Mouse (Mus musculus) lung, embryonic 14.5 days (tissue): ENCODE measurements around the gene Nck2. TPM values are rescaled to one million over a fixed set of nuclear protein-coding genes. Genes with fewer than 3 reads are reported as not detected.
A peak's percentile ranks its signal among the peaks of the same experiment; 100 is the strongest.

Source experiments
- ATAC-seq: fragments of 200-750 bp; cut with Nextera tagmentation; 2 replicates; pipeline ENCODE4 v1.8.0; 2017; ENCODE audit warnings: mild to moderate bottlenecking, moderate TSS enrichment, moderate library complexity; ENCODE audit not compliant: insufficient read depth
- DNase-seq: peaks from one replicate; pipeline ENCODE4 v3.0.0-alpha.2; 2015
- H3K27ac ChIP-seq: fragments of 300-500 bp; sonication (generic); 2 replicates; pipeline ENCODE4 v1.5.1; 2014; ENCODE audit warnings: low read depth, mild to moderate bottlenecking, moderate library complexity
- H3K27me3 ChIP-seq: fragments of 300-500 bp; sonication (generic); 2 replicates; pipeline ENCODE4 v1.6.1; 2014; ENCODE audit warnings: low read length, control low read depth; ENCODE audit not compliant: insufficient read depth
- H3K36me3 ChIP-seq: fragments of 300-500 bp; sonication (generic); 2 replicates; pipeline ENCODE4 v1.6.1; 2014; ENCODE audit warnings: control low read depth; ENCODE audit not compliant: insufficient read depth
- H3K4me1 ChIP-seq: fragments of 300-500 bp; sonication (generic); 2 replicates; pipeline ENCODE4 v1.6.1; 2014; ENCODE audit warnings: antibody characterized with exemption, control low read depth; ENCODE audit not compliant: insufficient read depth
- H3K4me2 ChIP-seq: fragments of 300-500 bp; sonication (generic); 2 replicates; pipeline ENCODE4 v1.6.1; 2014; ENCODE audit warnings: mild to moderate bottlenecking
- H3K4me3 ChIP-seq: fragments of 300-500 bp; sonication (generic); 2 replicates; pipeline ENCODE4 v1.5.1; 2014; ENCODE audit warnings: low read depth, low read length
- H3K9ac ChIP-seq: fragments of 300-500 bp; sonication (generic); 2 replicates; pipeline ENCODE4 v1.6.1; 2014
- H3K9me3 ChIP-seq: fragments of 300-500 bp; sonication (generic); 2 replicates; pipeline ENCODE4 v1.6.1; 2016; ENCODE audit warnings: low read depth, low read length, control low read depth
- CTCF ChIP-seq: IDR thresholded peaks from 2 replicates; pipeline ENCODE4 v1.5.1; 2016; ENCODE audit warnings: antibody characterized with exemption, low read depth
- WGBS: fragments of 180-500 bp; shearing (Covaris S2); extraction: QIAGEN DNeasy Blood & Tissue Kit; methylation state at CpG from one replicate; pipeline ENCODE4 v1.1.7; 2014; 5-methylcytosine and 5-hydroxymethylcytosine counted together
- polyA plus RNA-seq: library from polyadenylated mRNA; unstranded; fragments of >200 nt; fragmentation: Nextera tagmentation; extraction: Ambion mirVana; gene quantifications from 2 replicates; pipeline ENCODE4 v1.2.1, GENCODE M21; 2014

The Nck2 gene
- polyA plus RNA-seq, 1 experiment from 2014 or later: 59.1 TPM

DNA sequence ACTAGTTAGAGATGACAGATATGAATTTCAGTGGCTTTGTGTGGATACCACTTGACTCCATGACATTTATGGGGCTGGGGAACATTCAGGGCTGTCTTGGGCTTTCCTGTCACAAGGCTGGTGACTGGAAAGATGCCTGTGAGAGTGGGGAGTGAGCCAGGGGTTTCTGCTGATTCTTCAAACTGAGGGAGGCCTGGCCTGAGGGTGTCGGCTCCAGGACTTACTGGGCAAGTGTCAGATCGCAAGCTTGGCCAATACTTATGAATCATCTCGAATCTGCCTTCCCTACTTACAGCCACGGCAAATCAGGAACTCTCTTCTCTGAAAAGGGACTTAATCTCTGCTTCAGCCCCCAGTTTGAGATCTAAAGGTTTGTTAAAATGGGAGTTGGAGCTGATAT lies 18.3 kb downstream of the Nck2 start:
- 53% methylated on average over 4 of the region's 4 CpGs for WGBS
- no peak for TF ChIP-seq CTCF
- Histone ChIP-seq H3K36me3 (no peaks in the 10 kb centered on the region), H3K27ac (0 out of 2 replicates have a peak overlapping the region, but pooled peaks have one; percentile 14), H3K9me3 (no peaks in the 10 kb centered on the region), H3K4me2 (no peak overlapping the region), H3K4me1 (0 out of 2 replicates have a peak, but pooled peaks cover 18% of the 10 kb centered on the region), H3K9ac (no peak overlapping the region), H3K27me3 (no peaks in the 10 kb centered on the region), H3K4me3 (no peak overlapping the region)
- peak; percentile 38 for DNase-seq
- no peak for ATAC-seq

GRCm38 (mm10) chr1:43463941-43464682 lies 19.7 kb downstream of the Nck2 start:
- TF ChIP-seq CTCF: no peak
- no peaks in the 10 kb centered on the region for H3K36me3 ChIP-seq
- peak; percentile 45 for DNase-seq
- no peak overlapping the region for H3K4me2 ChIP-seq
- WGBS: 56% methylated on average over 11 of the region's 11 CpGs
- no peaks in the 10 kb centered on the region for H3K27me3 ChIP-seq
- H3K4me3 ChIP-seq: no peak overlapping the region
- H3K9ac ChIP-seq: no peak overlapping the region
- H3K4me1 ChIP-seq: peaks cover 22% of the 10 kb centered on the region; the same call in 1 of the 2 replicates
- no peak overlapping the region for H3K27ac ChIP-seq
- no peak for ATAC-seq
- H3K9me3 ChIP-seq: no peaks in the 10 kb centered on the region

- Histone ChIP-seq H3K4me2 (no peak overlapping the region), H3K27ac (no peak overlapping the region), H3K9ac (no peak overlapping the region), H3K36me3 (no peaks in the 10 kb centered on the region), H3K4me3 (no peak overlapping the region), H3K27me3 (no peaks in the 10 kb centered on the region), H3K4me1 (peaks cover 22% of the 10 kb centered on the region; the same call in 1 of the 2 replicates), H3K9me3 (no peaks in the 10 kb centered on the region)
- ATAC-seq (no peak), DNase-seq (no peak)
- no peak for TF ChIP-seq CTCF
Measured at GRCm38 (mm10) chr1:43464976-43465375, 20.6 kb downstream of the Nck2 start.

GRCm38 (mm10) chr1:43465957-43466624 lies 21.7 kb downstream of the Nck2 start:
- no peaks in the 10 kb centered on the region for H3K9me3 ChIP-seq
- WGBS: 76% methylated on average over 9 of the region's 9 CpGs
- peaks cover 22% of the 10 kb centered on the region; the same call in 1 of the 2 replicates for H3K4me1 ChIP-seq
- no peak overlapping the region for H3K4me3 ChIP-seq
- TF ChIP-seq CTCF: no peak
- 0 out of 2 replicates have a peak, but pooled peaks have one; percentile 39 for ATAC-seq
- no peaks in the 10 kb centered on the region for H3K36me3 ChIP-seq
- H3K4me2 ChIP-seq: no peak overlapping the region
- no peak overlapping the region for H3K9ac ChIP-seq
- no peaks in the 10 kb centered on the region for H3K27me3 ChIP-seq
- no peak for DNase-seq
- no peak overlapping the region for H3K27ac ChIP-seq

DNA sequence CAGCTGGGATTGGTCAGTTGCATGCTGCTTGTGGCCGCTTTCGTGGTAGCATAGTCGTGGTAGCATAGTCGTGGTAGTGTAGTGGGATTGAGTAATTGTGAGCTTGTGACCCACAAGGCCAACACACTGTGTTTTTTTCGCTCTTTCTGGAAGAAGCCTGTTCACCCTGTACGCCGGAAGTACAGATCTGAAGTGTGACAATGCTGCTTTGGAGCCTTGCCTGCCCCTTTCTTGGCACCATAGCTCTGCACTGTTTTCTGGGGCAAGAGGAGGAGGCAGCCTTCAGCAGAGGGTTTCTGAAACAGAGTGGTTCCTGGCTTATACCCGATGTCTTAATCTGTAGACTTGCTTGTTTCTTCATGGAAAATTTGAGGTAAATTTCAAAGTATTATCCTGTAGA lies 23.3 kb downstream of the Nck2 start:
- Histone ChIP-seq H3K36me3 (no peaks in the 10 kb centered on the region), H3K27ac (no peak overlapping the region; the same call in 1 of the 2 replicates), H3K4me1 (peaks cover 18% of the 10 kb centered on the region; the same call in 1 of the 2 replicates), H3K27me3 (no peaks in the 10 kb centered on the region), H3K4me2 (no peak overlapping the region), H3K4me3 (no peak overlapping the region), H3K9ac (no peak overlapping the region), H3K9me3 (no peaks in the 10 kb centered on the region)
- DNase-seq (peak; percentile 46), ATAC-seq (no peak)
- TF ChIP-seq CTCF: no peak
- 71% methylated on average over 8 of the region's 8 CpGs for WGBS

GRCm38 (mm10) chr1:43468207-43468606 lies 23.8 kb downstream of the Nck2 start:
- no peaks in the 10 kb centered on the region for H3K27me3 ChIP-seq
- no peak overlapping the region for H3K4me2 ChIP-seq
- H3K36me3 ChIP-seq: no peaks in the 10 kb centered on the region
- no peak for ATAC-seq
- no peaks in the 10 kb centered on the region for H3K9me3 ChIP-seq
- no peak for TF ChIP-seq CTCF
- peaks cover 16% of the 10 kb centered on the region; the same call in 1 of the 2 replicates for H3K4me1 ChIP-seq
- no peak overlapping the region for H3K27ac ChIP-seq
- no peak overlapping the region for H3K9ac ChIP-seq
- 65% methylated on average over 7 of the region's 7 CpGs for WGBS
- no peak overlapping the region for H3K4me3 ChIP-seq
- DNase-seq: no peak

GRCm38 (mm10) chr1:43468978-43469377 lies 24.6 kb downstream of the Nck2 start:
- H3K27me3 ChIP-seq: no peaks in the 10 kb centered on the region
- ATAC-seq: no peak
- no peak for DNase-seq
- 0 out of 2 replicates have a peak overlapping the region, but pooled peaks have one; percentile 1 for H3K27ac ChIP-seq
- no peak overlapping the region for H3K4me2 ChIP-seq
- H3K9ac ChIP-seq: no peak overlapping the region
- H3K9me3 ChIP-seq: no peaks in the 10 kb centered on the region
- no peak for TF ChIP-seq CTCF
- peaks cover 13% of the 10 kb centered on the region; the same call in 1 of the 2 replicates for H3K4me1 ChIP-seq
- H3K4me3 ChIP-seq: no peak overlapping the region
- 76% methylated on average over 3 of the region's 3 CpGs for WGBS
- no peaks in the 10 kb centered on the region for H3K36me3 ChIP-seq
